Mouse (Mus musculus): ENCODE data around the gene Cela1.

DNA sequence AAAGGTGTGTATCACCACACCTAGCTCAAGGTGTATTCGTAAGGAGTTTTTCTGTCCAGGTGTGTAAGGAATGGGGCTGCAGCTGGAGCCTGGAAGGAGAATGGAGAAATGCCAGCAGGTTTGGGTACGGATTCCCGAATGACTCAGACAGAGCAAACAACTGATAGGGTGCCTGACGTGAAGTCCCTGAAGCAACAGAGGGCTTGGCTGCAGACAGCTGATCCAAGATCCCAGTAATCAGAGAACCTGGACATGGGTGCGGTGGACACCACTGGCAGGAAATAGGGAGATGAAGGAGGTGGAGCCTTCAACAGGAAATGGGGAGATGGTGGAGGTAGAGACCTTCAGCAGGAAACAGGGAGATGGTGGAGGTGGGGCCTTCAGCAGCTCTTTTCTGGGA, 55.4 kb downstream of the Cela1 start:
- TF ChIP-seq CTCF (IDR thresholded peaks at IDR 0.05; ENCODE audit: insufficient read depth, low read depth, low read length) (no peak), POLR2A (IDR thresholded peaks at IDR 0.05; ENCODE audit: insufficient read depth, low read depth, low read length) (no peak)
